Mouse (Mus musculus) spleen, adult 2 months (tissue): ENCODE results near the gene Exog.

Experiments used
- CTCF ChIP-seq: fragments of 200-500 bp; IDR thresholded peaks from 2 replicates; pipeline ENCODE4 v1.5.1; 2011; ENCODE audit warnings: mild to moderate bottlenecking, inconsistent platforms; ENCODE audit not compliant: insufficient read depth, insufficient read length, insufficient replicate concordance; ENCODE audit errors: extremely low read depth
- POLR2A ChIP-seq: fragments of 200-500 bp; IDR thresholded peaks from 2 replicates; pipeline ENCODE4 v1.6.1; 2011; ENCODE audit warnings: low read depth, low read length, inconsistent platforms

- TF ChIP-seq CTCF, result no peak
- no peak for TF ChIP-seq POLR2A
These were observed 70.2 kb downstream of the Exog start for GRCm38 (mm10) chr9:119514986-119515385.
